ENCODE assay signal across 20 mouse cellular contexts in the genomic region with DNA sequence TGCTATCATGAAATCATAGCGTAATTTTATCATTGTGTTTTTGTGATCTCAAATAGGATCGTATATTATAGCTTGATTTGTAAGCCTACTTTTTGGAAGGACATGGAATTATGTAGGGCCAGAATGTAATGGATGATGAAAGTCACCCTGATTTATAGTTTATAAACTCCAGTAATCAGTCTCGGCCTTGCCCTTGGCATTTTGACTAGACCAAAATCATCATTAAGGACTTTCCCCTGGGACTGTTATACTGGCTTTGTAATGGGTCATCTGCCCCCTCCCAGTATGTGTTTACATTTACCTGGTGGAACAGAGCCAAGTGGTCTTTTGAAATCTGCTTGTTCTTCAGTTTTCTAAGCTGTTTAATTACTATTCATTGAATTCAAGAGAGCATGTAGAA. TPM values are rescaled to one million over a fixed set of nuclear protein-coding genes. Genes with fewer than 3 reads are reported as not detected.
DNase-seq lines count a peak whose midpoint lies in the region; ATAC-seq lines count a peak whose summit lies in the region.
"Had no signal": no experiment of that assay in that cellular context is flagged by ENCODE, and none has a peak within 500 bp of the region (broad histone marks: within the 10 kb centered on the region; RNA-seq: fewer than 3 reads in every experiment).

No protein-coding gene starts in this region.

- no peak for ATAC-seq in monocyte, adult 5-6 weeks (replicated peaks; ENCODE audit: insufficient number of reproducible peaks, low FRiP score, low TSS enrichment, poor library complexity, severe bottlenecking)
- ATAC-seq: activated CD4-positive, CD25-positive, alpha-beta regulatory T cell, adult 4 months; CD4-positive, CD25-positive, alpha-beta regulatory T cell, adult 4 months; forebrain, embryonic 14.5 days; forebrain, embryonic 16.5 days; Patski had no signal

- DNase-seq in adrenal gland, adult (ENCODE audit: inconsistent age in 2 of 2, low spot score in 1 of 2) = peak; percentile 50 to 84
- no peak for DNase-seq in adrenal gland, postnatal 4 days (ENCODE audit: low spot score in 2 of 2)
- peak; percentile 26 for DNase-seq in adrenal gland, adult 8-10 months
- peak; percentile 27 for DNase-seq in adrenal gland, postnatal 14 days
- no peak for DNase-seq in urinary bladder, postnatal 14 days (ENCODE audit: low spot score)
- DNase-seq: B cell, adult 2 months; cerebellum, adult 11-12 months; cerebellum, adult 2 months; cerebellum, adult 9-10 months; cerebellum, postnatal 10 days; cerebellum, postnatal 25 days; embryo, embryonic 11 days had no signal

RNA-seq across cellular contexts. Expression of gene Nudt12, which starts 13.2 kb away (rescaled TPM):
- total RNA-seq in adrenal gland, postnatal 4 days (2021) = 10 to 100 TPM; 32.2 to 35.4 TPM
- 10 to 100 TPM; 47.6 to 71.1 (median 65.5) TPM for total RNA-seq in adrenal gland, adult 8-10 months (2022)
- 47.1 and 48.6 TPM in 2 replicates for total RNA-seq in adrenal gland, postnatal 14 days (2021)
- total RNA-seq in monocyte, adult 5-6 weeks (2017) = not detected in 3 replicates
- total RNA-seq: CH12.LX had no signal

RNA-seq across cellular contexts. Expression of gene Pdzph1, which starts 35.2 kb away (rescaled TPM):
- under 1 TPM; 0.54 to 0.67 TPM for total RNA-seq in adrenal gland, postnatal 4 days (2021)
- under 1 TPM in 2 of 4 experiments, not detected in 2; 0.16 to 0.68 TPM for total RNA-seq in adrenal gland, adult 8-10 months (2022)
- total RNA-seq in adrenal gland, postnatal 14 days (2021) = 0.41 and 0.89 TPM in 2 replicates
- not detected in 3 replicates for total RNA-seq in monocyte, adult 5-6 weeks (2017)
- total RNA-seq: CH12.LX; gastrocnemius, adult 18-20 months had no signal

Comparison
In these comparisons a context has a peak if more than half of its experiments do, and no peak if none do; other contexts are left out.
1. DNase-seq: peak in adrenal gland, adult (2 of 2), adrenal gland, adult 8-10 months (single experiment) and adrenal gland, postnatal 14 days (single experiment); none in adrenal gland, postnatal 4 days (0 of 2) and urinary bladder, postnatal 14 days (single experiment).
2. RNA of gene Nudt12, which starts 13.2 kb away (total RNA-seq): 47.6 to 71.1 TPM in adrenal gland, adult 8-10 months, 47.1 to 48.6 TPM in adrenal gland, postnatal 14 days and 32.2 to 35.4 TPM in adrenal gland, postnatal 4 days; not detected in monocyte, adult 5-6 weeks; every median in the first group is over 10 times any median in the second.